Mouse (Mus musculus) testis, adult 2 months (tissue): Measurements from ENCODE around the gene Kat6b. TPM values are rescaled to one million over a fixed set of nuclear protein-coding genes. Genes with fewer than 3 reads are reported as not detected.

ENCODE experiments used
- H3K27ac ChIP-seq: fragments of 200-500 bp; 2 replicates; pipeline ENCODE4 v1.5.1; 2012; ENCODE audit warnings: low read depth, low read length; ENCODE audit not compliant: control insufficient read depth, insufficient read depth
- H3K27me3 ChIP-seq: fragments of 200-500 bp; 2 replicates; pipeline ENCODE4 v1.6.1; 2012; ENCODE audit warnings: mild to moderate bottlenecking, low read length, moderate library complexity; ENCODE audit not compliant: control insufficient read depth, insufficient read depth
- H3K36me3 ChIP-seq: fragments of 200-500 bp; 2 replicates; pipeline ENCODE4 v1.6.1; 2012; ENCODE audit warnings: mild to moderate bottlenecking, low read length; ENCODE audit not compliant: control insufficient read depth, insufficient read depth
- H3K4me1 ChIP-seq: fragments of 200-500 bp; 2 replicates; pipeline ENCODE4 v1.6.1; 2012; ENCODE audit warnings: low read length; ENCODE audit not compliant: control insufficient read depth, insufficient read depth
- H3K4me3 ChIP-seq: fragments of 200-500 bp; 2 replicates; pipeline ENCODE4 v1.5.1; 2012; ENCODE audit warnings: low read depth, mild to moderate bottlenecking, low read length, moderate library complexity, mixed read lengths; ENCODE audit not compliant: control insufficient read depth
- CTCF ChIP-seq: fragments of 200-500 bp; IDR thresholded peaks from 2 replicates; pipeline ENCODE4 v1.5.1; 2012; ENCODE audit warnings: low read depth, mild to moderate bottlenecking, inconsistent platforms, low read length, moderate library complexity; ENCODE audit not compliant: control insufficient read depth, insufficient read depth, insufficient replicate concordance
- POLR2A ChIP-seq: fragments of 200-500 bp; IDR thresholded peaks from 2 replicates; pipeline ENCODE4 v1.6.1; 2012; ENCODE audit warnings: low read depth, mild to moderate bottlenecking, inconsistent platforms, low read length, moderate library complexity; ENCODE audit not compliant: control insufficient read depth
- polyA plus RNA-seq: library from polyadenylated mRNA; depleted of rRNA; stranded (reverse); fragments of >200 nt; gene quantifications from 2 replicates; pipeline ENCODE4 v1.2.3, GENCODE M21; 2012

Kat6b gene
- polyA plus RNA-seq, 1 experiment, result 7.6 TPM

- Histone ChIP-seq H3K36me3 (no peaks in the 10 kb centered on the region), H3K27me3 (no peaks in the 10 kb centered on the region), H3K4me1 (peaks cover 8% of the 10 kb centered on the region), H3K4me3 (no peak overlapping the region), H3K27ac (no peak overlapping the region)
- TF ChIP-seq CTCF, result no peak
- no peak for TF ChIP-seq POLR2A
These were observed 209.8 kb downstream of the Kat6b start for GRCm38 (mm10) chr14:21691070-21691469.

- Histone ChIP-seq H3K36me3 (no peaks in the 10 kb centered on the region), H3K27ac (no peak overlapping the region), H3K4me1 (no peaks in the 10 kb centered on the region), H3K27me3 (no peaks in the 10 kb centered on the region), H3K4me3 (no peak overlapping the region)
- TF ChIP-seq POLR2A (no peak), CTCF (no peak)
These were observed 213.8 kb downstream of the Kat6b start for GRCm38 (mm10) chr14:21695020-21695419.

GRCm38 (mm10) chr14:21696186-21696830 lies 215.1 kb downstream of the Kat6b start:
- Histone ChIP-seq H3K4me3 (no peak overlapping the region), H3K27me3 (no peaks in the 10 kb centered on the region), H3K27ac (no peak overlapping the region), H3K4me1 (no peaks in the 10 kb centered on the region; the same call in 1 of the 2 replicates), H3K36me3 (no peaks in the 10 kb centered on the region)
- TF ChIP-seq CTCF, result no peak
- no peak for TF ChIP-seq POLR2A

- Histone ChIP-seq H3K36me3 (no peaks in the 10 kb centered on the region), H3K27me3 (no peaks in the 10 kb centered on the region), H3K4me3 (peak overlapping the region; percentile 69), H3K27ac (peak overlapping the region; percentile 67), H3K4me1 (peaks cover 16% of the 10 kb centered on the region)
- TF ChIP-seq POLR2A (no peak), CTCF (no peak)
These were observed 221.5 kb downstream of the Kat6b start for GRCm38 (mm10) chr14:21702691-21703090.

- TF ChIP-seq POLR2A (no peak), CTCF (no peak)
- H3K4me3 ChIP-seq, result peak overlapping the region; percentile 69
- H3K27me3 ChIP-seq, result no peaks in the 10 kb centered on the region
- H3K4me1 ChIP-seq, result peaks cover 16% of the 10 kb centered on the region
- no peaks in the 10 kb centered on the region for H3K36me3 ChIP-seq
- peak overlapping the region; percentile 75 for H3K27ac ChIP-seq
These were observed 222.0 kb downstream of the Kat6b start for GRCm38 (mm10) chr14:21703255-21703654.

GRCm38 (mm10) chr14:21705462-21705861 lies 224.2 kb downstream of the Kat6b start:
- H3K36me3 ChIP-seq, result no peaks in the 10 kb centered on the region
- no peak overlapping the region for H3K4me3 ChIP-seq
- no peaks in the 10 kb centered on the region for H3K27me3 ChIP-seq
- no peak overlapping the region for H3K27ac ChIP-seq
- TF ChIP-seq CTCF (no peak), POLR2A (no peak)
- H3K4me1 ChIP-seq, result peaks cover 16% of the 10 kb centered on the region

GRCm38 (mm10) chr14:21706759-21707571 lies 225.7 kb downstream of the Kat6b start:
- H3K4me1 ChIP-seq, result peaks cover 16% of the 10 kb centered on the region
- H3K4me3 ChIP-seq, result no peak overlapping the region
- H3K36me3 ChIP-seq, result no peaks in the 10 kb centered on the region
- TF ChIP-seq CTCF (no peak), POLR2A (no peak)
- no peaks in the 10 kb centered on the region for H3K27me3 ChIP-seq
- H3K27ac ChIP-seq, result no peak overlapping the region
